Mouse (Mus musculus) mature B cell (primary cell): ENCODE data around the gene Ces1c.

Source experiments
- in situ Hi-C: fragments of 300-500 bp; cut with MboI; formaldehyde crosslinking; loops from 2 replicates; pipeline ENCODE4 v1.14.3; 2019

Gene Ces1c

GRCm38 (mm10) chr8:93131233-93131980, at the start of gene Ces1c:
Gene Ces1c, minus strand, starts transcription at chr8:93131283.
- in situ Hi-C loops = no loop called here

GRCm38 (mm10) chr8:93180581-93181129, 49.6 kb upstream of the Ces1c start:
- in situ Hi-C loops = no loop called here

GRCm38 (mm10) chr8:93176593-93176992, 45.5 kb upstream of the Ces1c start:
- in situ Hi-C loops = no loop called here

GRCm38 (mm10) chr8:93174554-93174953, 43.5 kb upstream of the Ces1c start:
- in situ Hi-C loops = no loop called here

GRCm38 (mm10) chr8:93171846-93172590, 40.9 kb upstream of the Ces1c start:
- in situ Hi-C loops = no loop called here

- in situ Hi-C loops = no loop called here
Observed at GRCm38 (mm10) chr8:93163363-93163762, 32.3 kb upstream of the Ces1c start.

- in situ Hi-C loops = no loop called here
Observed at GRCm38 (mm10) chr8:93151401-93151800, 20.3 kb upstream of the Ces1c start.

- in situ Hi-C loops = no loop called here
Observed at GRCm38 (mm10) chr8:93147331-93147730, 16.2 kb upstream of the Ces1c start.

GRCm38 (mm10) chr8:93140696-93141095, 9.6 kb upstream of the Ces1c start:
- in situ Hi-C loops = no loop called here

- in situ Hi-C loops = no loop called here
Observed at GRCm38 (mm10) chr8:93132196-93132595, 1.1 kb upstream of the Ces1c start.

- in situ Hi-C loops = no loop called here
Observed at GRCm38 (mm10) chr8:93126476-93126875, 4.6 kb downstream of the Ces1c start.

GRCm38 (mm10) chr8:93122005-93122404, 9.1 kb downstream of the Ces1c start:
- in situ Hi-C loops = no loop called here

- in situ Hi-C loops = no loop called here
Observed at GRCm38 (mm10) chr8:93095376-93095775, 35.7 kb downstream of the Ces1c start.

- in situ Hi-C loops = no loop called here
Observed at GRCm38 (mm10) chr8:93091324-93091723, 39.8 kb downstream of the Ces1c start.

GRCm38 (mm10) chr8:93088686-93089122, 42.4 kb downstream of the Ces1c start:
- in situ Hi-C loops = no loop called here

- in situ Hi-C loops = no loop called here
Observed at GRCm38 (mm10) chr8:93088193-93088592, 42.9 kb downstream of the Ces1c start.

- in situ Hi-C loops = no loop called here
Observed at GRCm38 (mm10) chr8:93079887-93080286, 51.2 kb downstream of the Ces1c start, which contains the start of gene Ces1b. Gene Ces1b, minus strand, starts transcription at chr8:93080017.

- in situ Hi-C loops = no loop called here
Observed at GRCm38 (mm10) chr8:93075251-93075650, 55.8 kb downstream of the Ces1c start.

- in situ Hi-C loops = no loop called here
Observed at GRCm38 (mm10) chr8:93063416-93064117, 67.5 kb downstream of the Ces1c start.

GRCm38 (mm10) chr8:93059185-93059584, 71.9 kb downstream of the Ces1c start:
- in situ Hi-C loops = no loop called here

GRCm38 (mm10) chr8:93055238-93055637, 75.8 kb downstream of the Ces1c start:
- in situ Hi-C loops = no loop called here
